7 mouse cellular contexts compared by ENCODE assay signal in the genomic region with DNA sequence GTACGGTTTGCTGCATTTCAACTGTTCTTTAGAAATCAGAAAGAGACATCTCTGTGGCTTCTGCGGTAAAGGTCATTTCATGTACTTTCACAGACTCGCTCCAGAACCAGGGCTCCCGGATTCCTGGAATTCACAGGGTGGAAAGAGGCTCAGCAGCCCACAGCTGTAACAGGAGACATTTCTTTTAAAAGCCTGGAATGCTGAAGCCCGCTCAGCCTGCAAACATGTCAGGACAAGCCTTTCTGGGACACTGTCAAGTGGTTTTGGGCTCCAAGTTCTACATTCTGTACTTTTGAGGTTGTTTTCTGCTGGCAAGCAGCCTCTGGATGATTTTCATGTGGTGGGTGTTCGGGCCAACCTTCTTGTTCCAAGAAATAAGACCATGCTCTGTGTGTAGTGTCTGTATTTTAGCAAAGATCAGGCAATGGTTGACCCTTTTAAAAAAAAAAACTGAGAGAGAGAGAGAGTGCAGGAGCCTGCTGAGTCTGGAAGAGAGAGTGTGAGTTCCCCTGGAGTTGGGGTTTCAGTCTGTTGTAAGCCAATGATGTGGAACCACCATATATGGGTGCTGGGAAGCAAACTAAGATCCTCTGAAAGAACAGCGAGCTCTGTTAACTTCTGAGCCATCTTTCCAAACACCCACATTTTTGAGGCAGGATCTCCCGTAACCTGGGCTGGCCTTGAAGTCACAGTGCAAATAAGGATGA. TPM values are rescaled to one million over a fixed set of nuclear protein-coding genes. Genes with fewer than 3 reads are reported as not detected.
DNase-seq lines count a peak whose midpoint lies in the region; ATAC-seq and TF ChIP-seq lines count a peak whose summit lies in the region.

No protein-coding gene starts in this region.

- no peak overlapping the region for H3K9ac ChIP-seq in embryonic facial prominence, embryonic 13.5 days
- H3K9ac ChIP-seq in heart, embryonic 16.5 days (ENCODE audit: low read length): peak overlapping the region; percentile 50

- no peak overlapping the region for H3K4me3 ChIP-seq in embryonic facial prominence, embryonic 13.5 days
- no peak overlapping the region for H3K4me3 ChIP-seq in heart, embryonic 16.5 days (ENCODE audit: low read length)
- H3K4me3 ChIP-seq in small intestine, adult 2 months (ENCODE audit: low read depth, low read length): no peak overlapping the region

- no peaks in the 10 kb centered on the region for H3K9me3 ChIP-seq in embryonic facial prominence, embryonic 13.5 days
- no peaks in the 10 kb centered on the region for H3K9me3 ChIP-seq in heart, embryonic 16.5 days (replicated peaks; ENCODE audit: control insufficient read depth, low read length)

- WGBS in embryonic facial prominence, embryonic 13.5 days: 18% methylated on average over 8 of the region's 8 CpGs
- WGBS in heart, embryonic 16.5 days: 24% methylated on average over 8 of the region's 8 CpGs
- 70% methylated on average over 8 of the region's 8 CpGs for WGBS in small intestine, adult 2 months

- DNase-seq in NIH3T3 (ENCODE audit: low read depth): peak; percentile 92
- DNase-seq in kidney, postnatal 36 days: peak; percentile 57 to 67
- no peak for DNase-seq in cerebellum, adult 9-10 months
- no peak for DNase-seq in spleen, adult 18-20 months

- no peak for TF ChIP-seq POLR2A in small intestine, adult 2 months (IDR thresholded peaks at IDR 0.05; ENCODE audit: low read depth, low read length)

- peak; percentile 75 for ATAC-seq in embryonic facial prominence, embryonic 13.5 days (ENCODE audit: insufficient number of reproducible peaks, insufficient read depth, low FRiP score, low TSS enrichment, low read depth)
- ATAC-seq in heart, embryonic 16.5 days (replicated peaks; ENCODE audit: extremely low read depth, insufficient read depth, low FRiP score): peak; percentile 37

- H3K27me3 ChIP-seq in embryonic facial prominence, embryonic 13.5 days: no peaks in the 10 kb centered on the region
- H3K27me3 ChIP-seq in heart, embryonic 16.5 days (ENCODE audit: control insufficient read depth, insufficient read depth, low read length): no peaks in the 10 kb centered on the region
- H3K27me3 ChIP-seq in small intestine, adult 2 months (ENCODE audit: control insufficient read depth, insufficient read depth, low read length): no peaks in the 10 kb centered on the region

- H3K4me2 ChIP-seq in embryonic facial prominence, embryonic 13.5 days: peak overlapping the region; percentile 5
- H3K4me2 ChIP-seq in heart, embryonic 16.5 days (ENCODE audit: low read depth, low read length): no peak overlapping the region; the same call in 1 of the 2 replicates

- H3K4me1 ChIP-seq in embryonic facial prominence, embryonic 13.5 days: peaks cover 64% of the 10 kb centered on the region
- peaks cover 30% of the 10 kb centered on the region for H3K4me1 ChIP-seq in heart, embryonic 16.5 days (ENCODE audit: control insufficient read depth, insufficient read depth, low read length)
- H3K4me1 ChIP-seq in small intestine, adult 2 months (ENCODE audit: control insufficient read depth, insufficient read depth, insufficient read length, low read length): peaks cover 7% of the 10 kb centered on the region; the same call in 1 of the 2 replicates

- H3K27ac ChIP-seq in embryonic facial prominence, embryonic 13.5 days: peak overlapping the region; percentile 92
- peak overlapping the region; percentile 80 for H3K27ac ChIP-seq in heart, embryonic 16.5 days (ENCODE audit: low read length)
- H3K27ac ChIP-seq in small intestine, adult 2 months (ENCODE audit: insufficient read depth, low read depth, low read length): peak overlapping the region; percentile 72

- no peak for TF ChIP-seq CTCF in small intestine, adult 2 months (IDR thresholded peaks at IDR 0.05; ENCODE audit: extremely low read depth, insufficient read length, insufficient replicate concordance, low read depth, low read length)

- H3K36me3 ChIP-seq in embryonic facial prominence, embryonic 13.5 days: no peaks in the 10 kb centered on the region
- H3K36me3 ChIP-seq in heart, embryonic 16.5 days (ENCODE audit: control insufficient read depth, insufficient read depth): no peaks in the 10 kb centered on the region
- H3K36me3 ChIP-seq in small intestine, adult 2 months (ENCODE audit: control insufficient read depth, insufficient read depth, low read length): no peaks in the 10 kb centered on the region

RNA-seq across cellular contexts. Expression of a gene that starts 9.6 kb away (rescaled TPM):
- 11.1 and 13.5 TPM in 2 replicates for polyA plus RNA-seq in embryonic facial prominence, embryonic 13.5 days (2015; fragmentation: Nextera tagmentation; extraction: Ambion mirVana)
- 9.1 and 9.8 TPM in 2 replicates for polyA plus RNA-seq in heart, embryonic 16.5 days (2015; fragmentation: Nextera tagmentation; extraction: Ambion mirVana)
- polyA plus RNA-seq in small intestine, adult 2 months (2012; rRNA removed): 50.5 and 91.6 TPM in 2 replicates

Comparison
In these comparisons a context has a peak if more than half of its experiments do, and no peak if none do; other contexts are left out.
1. DNase-seq: peak in NIH3T3 (single experiment) and kidney, postnatal 36 days (2 of 2); none in cerebellum, adult 9-10 months (single experiment) and spleen, adult 18-20 months (0 of 2).
2. Peak in every context shown above with its lines, with median percentiles within 50 percentile points of each other: H3K27ac ChIP-seq.